Mouse (Mus musculus): ENCODE results near the gene Xdh.

- TF ChIP-seq CTCF (IDR thresholded peaks at IDR 0.05; ENCODE audit: extremely low read depth, insufficient read depth, insufficient read length, insufficient replicate concordance) (no peak), POLR2A (IDR thresholded peaks at IDR 0.05; ENCODE audit: low read depth, low read length) (no peak)
Measured at GRCm38 (mm10) chr17:73948039-73948438, 2.0 kb downstream of the Xdh start.
